Mouse (Mus musculus) cortical plate, adult 2 months (tissue): ENCODE data around the gene Csf1. TPM values are rescaled to one million over a fixed set of nuclear protein-coding genes. Genes with fewer than 3 reads are reported as not detected.

Experiments used
- H3K27ac ChIP-seq: fragments of 200-500 bp; 2 replicates; pipeline ENCODE4 v1.5.1; 2012; ENCODE audit warnings: low read length, control low read depth, inconsistent platforms; ENCODE audit not compliant: insufficient read depth
- H3K4me1 ChIP-seq: fragments of 200-500 bp; 2 replicates; pipeline ENCODE4 v1.6.1; 2011; ENCODE audit warnings: low read length; ENCODE audit not compliant: control insufficient read depth, insufficient read depth
- H3K4me3 ChIP-seq: fragments of 200-500 bp; 2 replicates; pipeline ENCODE4 v1.5.1; 2011; ENCODE audit warnings: mild to moderate bottlenecking, low read length, control low read depth; ENCODE audit not compliant: insufficient read depth
- CTCF ChIP-seq: fragments of 200-500 bp; IDR thresholded peaks from 2 replicates; pipeline ENCODE4 v1.5.1; 2011; ENCODE audit warnings: mild to moderate bottlenecking, control low read depth, low read length; ENCODE audit not compliant: insufficient read depth; ENCODE audit errors: extremely low read depth
- POLR2A ChIP-seq: fragments of 200-500 bp; IDR thresholded peaks from 2 replicates; pipeline ENCODE4 v1.6.1; 2011; ENCODE audit warnings: mild to moderate bottlenecking, low read length, control low read depth; ENCODE audit not compliant: insufficient read depth; ENCODE audit errors: extremely low read depth
- polyA plus RNA-seq: library from polyadenylated mRNA; depleted of rRNA; stranded (reverse); fragments of >200 nt; gene quantifications from 2 replicates; pipeline ENCODE4 v1.2.3, GENCODE M21; 2012

The Csf1 gene
- polyA plus RNA-seq, 1 experiment: 16.7 TPM

DNA sequence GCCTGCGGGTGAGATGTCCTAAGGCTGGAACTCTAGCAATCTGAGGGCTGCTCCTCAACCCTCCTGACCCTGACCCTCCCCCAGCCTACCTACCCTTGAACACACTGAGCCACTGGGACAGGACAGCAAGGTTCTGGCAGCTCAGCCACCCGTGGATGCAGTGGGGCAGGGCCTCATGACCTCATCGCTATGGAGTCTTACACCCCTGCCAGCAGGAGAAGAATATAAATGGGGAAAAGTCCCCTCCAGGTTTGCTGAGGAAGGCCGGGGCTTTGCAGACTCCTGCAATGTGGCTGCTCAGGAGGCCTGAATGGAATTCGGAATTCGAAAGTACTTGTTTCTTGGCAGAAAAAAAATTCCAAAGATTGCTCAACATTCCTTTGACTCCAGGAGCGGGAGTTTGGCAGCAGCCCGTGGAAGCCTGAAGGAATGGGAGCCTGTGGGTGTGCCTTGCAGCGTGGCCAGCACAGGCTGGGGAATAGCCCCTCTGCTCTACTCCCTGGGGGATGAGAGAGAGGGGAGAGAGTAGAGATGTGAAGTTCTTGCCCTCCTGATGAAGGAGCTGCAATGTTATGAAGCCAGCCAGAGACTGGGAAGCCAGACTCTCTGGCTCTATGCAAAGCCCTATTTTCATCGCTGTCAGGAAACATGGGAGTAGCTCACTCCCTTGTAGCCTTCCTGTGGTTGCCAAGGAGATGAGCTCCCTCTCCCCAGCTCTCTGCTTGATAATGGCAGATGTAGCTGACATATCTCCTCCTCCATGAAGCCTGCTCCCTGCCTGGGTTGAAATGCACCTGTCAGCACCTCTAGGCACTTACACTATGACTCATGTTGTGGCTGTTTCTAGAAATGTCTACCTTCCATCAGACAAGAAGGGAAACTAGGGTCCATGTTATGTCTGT, 33.3 kb upstream of the Csf1 start:
- TF ChIP-seq CTCF: no peak
- TF ChIP-seq POLR2A: no peak
- no peak overlapping the region for H3K4me3 ChIP-seq
- peak overlapping the region; percentile 35 for H3K27ac ChIP-seq
- H3K4me1 ChIP-seq: peaks cover 11% of the 10 kb centered on the region

GRCm38 (mm10) chr3:107792736-107793135, 32.5 kb upstream of the Csf1 start:
- TF ChIP-seq CTCF (no peak), POLR2A (no peak)
- Histone ChIP-seq H3K27ac (no peak overlapping the region; the same call in 1 of the 2 replicates), H3K4me3 (no peak overlapping the region), H3K4me1 (peaks cover 11% of the 10 kb centered on the region)

DNA sequence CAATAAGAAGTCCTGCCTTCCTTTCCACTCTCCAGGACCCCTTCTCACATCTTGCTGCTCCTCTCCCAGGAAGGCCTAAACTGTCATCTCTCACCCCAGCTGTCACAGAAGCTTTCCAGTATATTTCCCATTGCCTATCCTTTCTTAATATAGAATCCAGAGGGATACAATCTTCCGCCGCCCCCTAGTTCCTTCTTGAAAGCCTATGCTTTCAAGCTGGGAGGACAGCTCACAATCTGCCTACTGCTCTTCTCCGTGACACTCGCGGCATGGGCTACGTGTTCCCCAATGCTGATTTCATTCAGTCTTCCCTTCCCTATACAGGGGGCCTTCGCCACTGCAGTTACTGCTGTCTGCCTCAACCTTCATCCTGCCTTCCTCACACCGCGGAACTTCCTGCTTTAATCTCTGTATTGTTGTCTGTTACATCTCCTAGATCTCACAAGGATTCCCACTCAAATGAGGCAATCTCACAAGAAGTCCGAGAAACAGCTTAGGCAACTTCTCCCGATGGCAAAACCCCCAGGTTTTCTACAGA, 30.6 kb upstream of the Csf1 start:
- Histone ChIP-seq H3K4me3 (no peak overlapping the region), H3K27ac (no peak overlapping the region), H3K4me1 (peaks cover 14% of the 10 kb centered on the region)
- no peak for TF ChIP-seq POLR2A
- no peak for TF ChIP-seq CTCF

- Histone ChIP-seq H3K4me3 (no peak overlapping the region), H3K4me1 (peaks cover 14% of the 10 kb centered on the region), H3K27ac (no peak overlapping the region)
- TF ChIP-seq POLR2A (no peak), CTCF (no peak)
These were observed 30.0 kb upstream of the Csf1 start for GRCm38 (mm10) chr3:107790227-107790626.

- Histone ChIP-seq H3K4me1 (peaks cover 12% of the 10 kb centered on the region), H3K4me3 (no peak overlapping the region), H3K27ac (peak overlapping the region; percentile 52; the same call in 1 of the 2 replicates)
- TF ChIP-seq POLR2A (no peak), CTCF (no peak)
These were observed 28.6 kb upstream of the Csf1 start for GRCm38 (mm10) chr3:107788885-107789284.

GRCm38 (mm10) chr3:107787613-107788501, 27.6 kb upstream of the Csf1 start:
- TF ChIP-seq POLR2A (no peak), CTCF (no peak)
- H3K4me1 ChIP-seq: peaks cover 6% of the 10 kb centered on the region
- 0 out of 2 replicates have a peak overlapping the region, but pooled peaks have one; percentile 18 for H3K27ac ChIP-seq
- no peak overlapping the region for H3K4me3 ChIP-seq

DNA sequence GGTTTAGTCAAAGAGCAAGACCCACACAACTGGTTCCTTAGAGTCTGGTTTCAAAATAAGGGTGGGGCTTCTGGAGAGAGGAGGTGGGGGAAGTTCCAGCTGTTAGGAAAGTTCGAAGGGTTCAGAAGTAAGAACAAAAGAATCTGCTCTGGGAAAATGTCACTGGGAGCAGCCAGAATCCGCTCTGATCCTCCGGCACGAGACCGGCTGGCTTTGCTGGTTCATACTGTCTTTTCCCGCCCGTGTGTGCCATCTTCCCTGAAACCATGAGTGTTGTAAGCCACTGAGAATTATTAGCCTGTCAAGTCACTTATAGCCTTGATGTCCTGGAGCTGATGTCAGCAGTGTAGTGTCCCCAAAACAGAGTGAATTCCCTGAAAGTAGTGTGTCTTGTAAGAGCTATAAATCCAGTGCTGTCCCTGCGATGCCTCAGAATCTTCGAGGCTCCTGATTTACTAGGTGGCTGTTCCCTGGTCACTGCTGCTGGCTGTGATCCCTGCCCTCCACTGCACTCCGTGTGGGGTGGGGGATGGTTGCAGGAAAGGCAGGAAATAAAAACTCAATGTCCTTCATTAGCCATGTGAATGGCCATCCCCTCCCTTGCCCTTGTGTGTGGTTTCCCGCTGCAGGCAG, 26.8 kb upstream of the Csf1 start:
- TF ChIP-seq CTCF: no peak
- no peak for TF ChIP-seq POLR2A
- no peak overlapping the region for H3K27ac ChIP-seq
- no peak overlapping the region for H3K4me3 ChIP-seq
- peaks cover 6% of the 10 kb centered on the region for H3K4me1 ChIP-seq

DNA sequence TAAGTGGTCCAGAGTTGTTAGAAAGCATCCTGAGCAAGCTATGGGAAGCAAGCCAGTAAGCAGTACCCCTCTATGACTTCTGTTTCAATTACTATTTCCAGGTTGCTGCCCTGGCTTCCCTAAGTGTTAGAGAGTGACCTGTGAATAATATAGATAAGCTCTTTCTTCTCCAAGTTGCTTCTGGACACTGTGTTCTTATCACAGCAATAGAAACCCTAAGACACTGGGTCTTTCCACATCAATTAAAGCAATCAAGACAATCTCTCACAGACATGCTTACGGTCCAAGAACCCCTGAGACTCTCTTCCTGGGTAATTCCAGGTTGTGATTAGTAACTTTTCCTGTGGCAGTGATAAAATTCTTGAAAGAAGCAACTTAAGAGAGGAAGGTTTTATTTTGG, 26.1 kb upstream of the Csf1 start:
- Histone ChIP-seq H3K4me3 (no peak overlapping the region), H3K27ac (no peak overlapping the region), H3K4me1 (peaks cover 6% of the 10 kb centered on the region)
- no peak for TF ChIP-seq CTCF
- TF ChIP-seq POLR2A: no peak

- TF ChIP-seq CTCF: no peak
- TF ChIP-seq POLR2A: no peak
- H3K27ac ChIP-seq: no peak overlapping the region
These were observed 25.3 kb upstream of the Csf1 start for GRCm38 (mm10) chr3:107785546-107785945.

More at GRCm38 (mm10) chr3:107785546-107785945, 25.3 kb upstream of the Csf1 start:
- Histone ChIP-seq H3K4me1 (peaks cover 4% of the 10 kb centered on the region; the same call in 1 of the 2 replicates), H3K4me3 (no peak overlapping the region)
